Mouse (Mus musculus): ENCODE data around the gene Mfsd11.

DNA sequence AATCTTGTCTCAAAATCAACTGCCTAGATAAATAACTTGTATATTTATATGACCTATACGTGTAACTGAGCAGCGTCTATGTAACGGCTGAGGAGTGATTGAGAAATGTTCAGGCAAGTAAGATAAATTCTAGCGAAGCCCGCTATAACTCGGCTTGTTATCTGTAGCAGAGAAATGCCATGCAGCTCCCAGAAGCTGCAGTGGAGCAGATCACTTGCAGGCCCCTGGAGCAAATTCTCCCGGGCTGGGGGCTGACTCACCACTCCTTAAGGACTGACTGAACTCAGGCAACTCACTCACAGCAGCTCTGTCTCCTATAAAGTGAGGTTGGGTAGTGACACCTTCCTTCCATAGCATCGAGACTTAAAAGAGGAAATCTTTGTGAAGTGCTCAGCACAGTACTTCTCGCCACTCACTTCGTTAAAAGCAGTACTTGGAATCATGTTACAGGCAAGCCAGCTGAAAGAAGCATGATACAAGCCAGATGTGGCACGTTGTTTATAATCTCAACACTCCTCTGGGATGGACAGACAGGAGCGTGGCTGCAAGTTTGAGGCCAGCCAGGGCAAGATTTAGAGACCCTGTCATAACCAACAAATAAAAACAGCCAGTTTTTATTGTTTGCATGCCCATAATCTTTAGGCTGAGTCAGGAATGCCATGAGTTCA, 5.1 kb downstream of the Mfsd11 start:
- TF ChIP-seq FLI1 (IDR thresholded peaks at IDR 0.05; ENCODE audit: low read length) (no peak), GATA1 (IDR thresholded peaks at IDR 0.05; ENCODE audit: borderline replicate concordance, low read length) (no peak)
